Mouse (Mus musculus) lung, embryonic 15.5 days (tissue): ENCODE data around the gene Kazn. TPM values are rescaled to one million over a fixed set of nuclear protein-coding genes. Genes with fewer than 3 reads are reported as not detected.

Source experiments
- ATAC-seq: fragments of 200-750 bp; cut with Nextera tagmentation; 2 replicates; pipeline ENCODE4 v1.8.0; 2017; ENCODE audit warnings: moderate number of reproducible peaks, borderline replicate concordance; ENCODE audit not compliant: low FRiP score, low TSS enrichment; ENCODE audit errors: extremely low read depth
- H3K27ac ChIP-seq: fragments of 300-500 bp; sonication (generic); 2 replicates; pipeline ENCODE4 v1.5.1; 2015; ENCODE audit warnings: moderate library complexity, mild to moderate bottlenecking, inconsistent platforms
- H3K27me3 ChIP-seq: fragments of 300-500 bp; sonication (generic); 2 replicates; pipeline ENCODE4 v1.6.1; 2015; ENCODE audit warnings: inconsistent platforms
- H3K36me3 ChIP-seq: fragments of 300-500 bp; sonication (generic); 2 replicates; pipeline ENCODE4 v1.6.1; 2015; ENCODE audit warnings: inconsistent platforms
- H3K4me1 ChIP-seq: fragments of 300-500 bp; sonication (generic); 2 replicates; pipeline ENCODE4 v1.6.1; 2015; ENCODE audit warnings: inconsistent platforms
- H3K4me2 ChIP-seq: fragments of 300-500 bp; sonication (generic); 2 replicates; pipeline ENCODE4 v1.6.1; 2015; ENCODE audit warnings: inconsistent platforms, mild to moderate bottlenecking, moderate library complexity
- H3K4me3 ChIP-seq: fragments of 300-500 bp; sonication (generic); 2 replicates; pipeline ENCODE4 v1.5.1; 2015; ENCODE audit warnings: mild to moderate bottlenecking, inconsistent platforms
- H3K9ac ChIP-seq: fragments of 300-500 bp; sonication (generic); 2 replicates; pipeline ENCODE4 v1.6.1; 2015; ENCODE audit warnings: inconsistent platforms
- H3K9me3 ChIP-seq: fragments of 300-500 bp; sonication (generic); 2 replicates; pipeline ENCODE4 v1.6.1; 2016; ENCODE audit warnings: inconsistent platforms
- WGBS: fragments of 180-500 bp; shearing (Covaris S2); methylation state at CpG from one replicate; pipeline ENCODE4 v1.1.7; 2015; 5-methylcytosine and 5-hydroxymethylcytosine counted together
- polyA plus RNA-seq: library from polyadenylated mRNA; unstranded; fragments of >200 nt; fragmentation: Nextera tagmentation; extraction: Ambion mirVana; gene quantifications from 2 replicates; pipeline ENCODE4 v1.2.1, GENCODE M21; 2015

The Kazn gene
- polyA plus RNA-seq, 1 experiment from 2014 or later, result 13.6 TPM

- Histone ChIP-seq H3K27ac (no peak overlapping the region), H3K4me3 (no peak overlapping the region), H3K4me1 (peaks cover 4% of the 10 kb centered on the region), H3K36me3 (no peaks in the 10 kb centered on the region), H3K4me2 (no peak overlapping the region), H3K27me3 (no peaks in the 10 kb centered on the region), H3K9ac (no peak overlapping the region), H3K9me3 (no peaks in the 10 kb centered on the region)
- no peak for ATAC-seq
- WGBS, result 51% methylated on average over 4 of the region's 4 CpGs
Observed at GRCm38 (mm10) chr4:142261725-142262124, 22.5 kb upstream of the Kazn start.

GRCm38 (mm10) chr4:142258730-142259129, 19.5 kb upstream of the Kazn start:
- peaks cover 9% of the 10 kb centered on the region for H3K4me1 ChIP-seq
- no peak overlapping the region for H3K27ac ChIP-seq
- 87% methylated on average over 10 of the region's 10 CpGs for WGBS
- H3K9ac ChIP-seq, result no peak overlapping the region
- H3K27me3 ChIP-seq, result no peaks in the 10 kb centered on the region
- H3K36me3 ChIP-seq, result no peaks in the 10 kb centered on the region
- no peak overlapping the region for H3K4me3 ChIP-seq
- no peak overlapping the region for H3K4me2 ChIP-seq
- H3K9me3 ChIP-seq, result no peaks in the 10 kb centered on the region
- no peak for ATAC-seq

- Histone ChIP-seq H3K27ac (no peak overlapping the region), H3K36me3 (no peaks in the 10 kb centered on the region), H3K27me3 (no peaks in the 10 kb centered on the region), H3K4me1 (peaks cover 12% of the 10 kb centered on the region), H3K4me2 (no peak overlapping the region), H3K9ac (no peak overlapping the region), H3K9me3 (no peaks in the 10 kb centered on the region), H3K4me3 (no peak overlapping the region)
- 73% methylated on average over 6 of the region's 6 CpGs for WGBS
- ATAC-seq, result no peak
Observed at GRCm38 (mm10) chr4:142254088-142254487, 14.9 kb upstream of the Kazn start.

- Histone ChIP-seq H3K36me3 (no peaks in the 10 kb centered on the region), H3K9ac (no peak overlapping the region), H3K4me2 (no peak overlapping the region), H3K4me1 (peaks cover 7% of the 10 kb centered on the region), H3K4me3 (no peak overlapping the region), H3K27ac (no peak overlapping the region), H3K27me3 (no peaks in the 10 kb centered on the region), H3K9me3 (no peaks in the 10 kb centered on the region)
- WGBS, result 41% methylated on average over 12 of the region's 12 CpGs
- no peak for ATAC-seq
Observed at GRCm38 (mm10) chr4:142251471-142252354, 12.5 kb upstream of the Kazn start.

GRCm38 (mm10) chr4:142250054-142250453, 10.9 kb upstream of the Kazn start:
- no peaks in the 10 kb centered on the region for H3K27me3 ChIP-seq
- WGBS, result 88% methylated on average over 8 of the region's 8 CpGs
- no peak overlapping the region for H3K27ac ChIP-seq
- no peaks in the 10 kb centered on the region for H3K36me3 ChIP-seq
- no peak for ATAC-seq
- no peak overlapping the region for H3K9ac ChIP-seq
- no peak overlapping the region for H3K4me2 ChIP-seq
- H3K4me1 ChIP-seq, result 0 out of 2 replicates have a peak, but pooled peaks cover 3% of the 10 kb centered on the region
- no peaks in the 10 kb centered on the region for H3K9me3 ChIP-seq
- no peak overlapping the region for H3K4me3 ChIP-seq

- 0 out of 2 replicates have a peak, but pooled peaks cover 3% of the 10 kb centered on the region for H3K4me1 ChIP-seq
- H3K9me3 ChIP-seq, result no peaks in the 10 kb centered on the region
- H3K27me3 ChIP-seq, result no peaks in the 10 kb centered on the region
- H3K9ac ChIP-seq, result no peak overlapping the region
- ATAC-seq, result no peak
- no peak overlapping the region for H3K4me3 ChIP-seq
- no peak overlapping the region for H3K27ac ChIP-seq
- H3K4me2 ChIP-seq, result no peak overlapping the region
- WGBS, result 15% methylated on average over 9 of the region's 9 CpGs
- H3K36me3 ChIP-seq, result no peaks in the 10 kb centered on the region
Observed at GRCm38 (mm10) chr4:142249401-142249800, 10.2 kb upstream of the Kazn start.

GRCm38 (mm10) chr4:142248426-142248825, 9.2 kb upstream of the Kazn start:
- Histone ChIP-seq H3K27me3 (no peaks in the 10 kb centered on the region), H3K27ac (no peak overlapping the region), H3K4me2 (no peak overlapping the region), H3K9ac (no peak overlapping the region), H3K36me3 (no peaks in the 10 kb centered on the region), H3K4me1 (0 out of 2 replicates have a peak, but pooled peaks cover 3% of the 10 kb centered on the region), H3K4me3 (no peak overlapping the region), H3K9me3 (no peaks in the 10 kb centered on the region)
- no peak for ATAC-seq
- WGBS, result 11% methylated on average over 5 of the region's 5 CpGs

GRCm38 (mm10) chr4:142246698-142247097, 7.5 kb upstream of the Kazn start:
- Histone ChIP-seq H3K9ac (no peak overlapping the region), H3K4me2 (no peak overlapping the region), H3K27ac (no peak overlapping the region), H3K4me1 (0 out of 2 replicates have a peak, but pooled peaks cover 3% of the 10 kb centered on the region), H3K27me3 (no peaks in the 10 kb centered on the region), H3K9me3 (no peaks in the 10 kb centered on the region), H3K4me3 (no peak overlapping the region), H3K36me3 (no peaks in the 10 kb centered on the region)
- no peak for ATAC-seq
- 37% methylated on average over 5 of the region's 5 CpGs for WGBS

GRCm38 (mm10) chr4:142244641-142245040, 5.4 kb upstream of the Kazn start:
- ATAC-seq, result no peak
- Histone ChIP-seq H3K27ac (no peak overlapping the region), H3K4me3 (no peak overlapping the region), H3K27me3 (no peaks in the 10 kb centered on the region), H3K36me3 (no peaks in the 10 kb centered on the region), H3K4me1 (peaks cover 9% of the 10 kb centered on the region), H3K4me2 (no peak overlapping the region), H3K9ac (no peak overlapping the region), H3K9me3 (no peaks in the 10 kb centered on the region)
- 79% methylated on average over 5 of the region's 5 CpGs for WGBS

GRCm38 (mm10) chr4:142242750-142243383, 3.7 kb upstream of the Kazn start:
- H3K36me3 ChIP-seq, result no peaks in the 10 kb centered on the region
- no peak overlapping the region for H3K27ac ChIP-seq
- H3K27me3 ChIP-seq, result no peaks in the 10 kb centered on the region
- H3K4me2 ChIP-seq, result no peak overlapping the region
- no peak overlapping the region for H3K4me3 ChIP-seq
- ATAC-seq, result no peak
- H3K9ac ChIP-seq, result no peak overlapping the region
- WGBS, result 86% methylated on average over 6 of the region's 6 CpGs
- no peaks in the 10 kb centered on the region for H3K9me3 ChIP-seq
- H3K4me1 ChIP-seq, result peaks cover 18% of the 10 kb centered on the region

GRCm38 (mm10) chr4:142242164-142242563, 3.0 kb upstream of the Kazn start:
- H3K9me3 ChIP-seq, result no peaks in the 10 kb centered on the region
- ATAC-seq, result no peak
- H3K4me3 ChIP-seq, result no peak overlapping the region
- no peak overlapping the region for H3K9ac ChIP-seq
- peaks cover 24% of the 10 kb centered on the region for H3K4me1 ChIP-seq
- H3K27ac ChIP-seq, result no peak overlapping the region
- 65% methylated on average over 4 of the region's 4 CpGs for WGBS
- H3K36me3 ChIP-seq, result no peaks in the 10 kb centered on the region
- H3K4me2 ChIP-seq, result no peak overlapping the region
- H3K27me3 ChIP-seq, result no peaks in the 10 kb centered on the region

- H3K27ac ChIP-seq, result no peak overlapping the region
- H3K4me3 ChIP-seq, result no peak overlapping the region
- H3K4me2 ChIP-seq, result no peak overlapping the region
- no peak overlapping the region for H3K9ac ChIP-seq
- no peak for ATAC-seq
- no peaks in the 10 kb centered on the region for H3K9me3 ChIP-seq
- no peaks in the 10 kb centered on the region for H3K36me3 ChIP-seq
- H3K27me3 ChIP-seq, result no peaks in the 10 kb centered on the region
- WGBS, result 69% methylated on average over 5 of the region's 5 CpGs
- peaks cover 34% of the 10 kb centered on the region for H3K4me1 ChIP-seq
Observed at GRCm38 (mm10) chr4:142240874-142241273, 1.7 kb upstream of the Kazn start.
